Mouse (Mus musculus): ENCODE measurements around the gene Tdrd12. TPM values are rescaled to one million over a fixed set of nuclear protein-coding genes. Genes with fewer than 3 reads are reported as not detected.
A peak's percentile ranks its signal among the peaks of the same experiment; 100 is the strongest.

The Tdrd12 gene
- polyA plus RNA-seq, 1 experiment from 2014 or later = 0.35 TPM

DNA sequence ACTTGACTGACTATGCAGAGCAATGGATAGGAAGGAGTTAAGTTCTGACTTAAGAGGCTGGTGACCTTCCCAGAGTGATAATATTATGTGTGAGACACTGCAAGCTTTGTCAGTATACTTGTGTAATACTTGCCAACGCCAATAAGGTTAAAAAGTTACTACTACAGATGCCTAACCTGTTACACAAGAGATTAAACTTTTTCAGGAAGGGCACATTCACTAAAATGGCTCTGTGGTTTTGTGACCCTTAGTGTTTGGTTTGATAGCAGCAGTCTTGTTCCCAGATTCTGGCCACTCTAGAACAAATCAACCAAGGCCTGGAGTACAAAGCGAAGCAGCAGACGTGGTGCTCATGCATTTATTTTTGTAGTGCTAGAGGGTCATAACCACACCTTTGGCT lies 20.0 kb upstream of the Tdrd12 start:
- peaks cover 5% of the 10 kb centered on the region; the same call in 1 of the 2 replicates for H3K4me1 ChIP-seq (ENCODE audit: control insufficient read depth, insufficient read depth, low read length)
- H3K27ac ChIP-seq (ENCODE audit: low read length) = peak overlapping the region; percentile 59
- no peak overlapping the region for H3K4me2 ChIP-seq (ENCODE audit: low read depth, low read length)
- no peak overlapping the region for H3K9ac ChIP-seq (ENCODE audit: low read length)
- H3K27me3 ChIP-seq (ENCODE audit: control insufficient read depth, insufficient read depth, low read length) = no peaks in the 10 kb centered on the region
- no peaks in the 10 kb centered on the region for H3K9me3 ChIP-seq (replicated peaks; ENCODE audit: control insufficient read depth, low read length)
- no peaks in the 10 kb centered on the region for H3K36me3 ChIP-seq (ENCODE audit: control insufficient read depth, insufficient read depth, low read length)
- ATAC-seq (ENCODE audit: insufficient read depth, low FRiP score) = no peak
- no peak overlapping the region for H3K4me3 ChIP-seq (replicated peaks; ENCODE audit: low read length)
- WGBS = 52% methylated on average over 3 of the region's 3 CpGs

DNA sequence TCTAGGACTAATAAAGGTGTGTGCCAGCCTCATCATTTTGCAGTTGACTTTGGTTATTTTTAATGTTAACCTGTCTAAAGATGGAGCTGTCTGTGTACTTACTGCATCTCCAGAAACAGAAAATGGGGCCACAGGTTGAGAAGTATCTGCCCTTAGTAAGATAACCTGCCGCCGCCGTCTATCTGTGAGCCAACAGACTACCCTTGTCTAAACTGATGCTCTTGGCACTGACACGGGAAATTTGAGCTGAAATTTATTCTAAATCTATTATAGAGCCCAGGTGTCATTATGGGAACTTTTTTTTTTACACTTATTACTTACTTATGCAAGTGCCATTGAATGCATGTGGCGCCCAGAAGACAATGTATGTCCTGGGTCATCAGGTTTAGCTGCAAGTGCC lies 19.4 kb upstream of the Tdrd12 start:
- Histone ChIP-seq H3K27ac (ENCODE audit: low read length) (no peak overlapping the region), H3K36me3 (ENCODE audit: control insufficient read depth, insufficient read depth, low read length) (no peaks in the 10 kb centered on the region), H3K27me3 (ENCODE audit: control insufficient read depth, insufficient read depth, low read length) (no peaks in the 10 kb centered on the region), H3K4me2 (ENCODE audit: low read depth, low read length) (no peak overlapping the region), H3K4me3 (replicated peaks; ENCODE audit: low read length) (no peak overlapping the region), H3K4me1 (ENCODE audit: control insufficient read depth, insufficient read depth, low read length) (peaks cover 5% of the 10 kb centered on the region; the same call in 1 of the 2 replicates), H3K9ac (ENCODE audit: low read length) (no peak overlapping the region), H3K9me3 (replicated peaks; ENCODE audit: control insufficient read depth, low read length) (no peaks in the 10 kb centered on the region)
- no peak for ATAC-seq (ENCODE audit: insufficient read depth, low FRiP score)
- 80% methylated on average over 5 of the region's 5 CpGs for WGBS

DNA sequence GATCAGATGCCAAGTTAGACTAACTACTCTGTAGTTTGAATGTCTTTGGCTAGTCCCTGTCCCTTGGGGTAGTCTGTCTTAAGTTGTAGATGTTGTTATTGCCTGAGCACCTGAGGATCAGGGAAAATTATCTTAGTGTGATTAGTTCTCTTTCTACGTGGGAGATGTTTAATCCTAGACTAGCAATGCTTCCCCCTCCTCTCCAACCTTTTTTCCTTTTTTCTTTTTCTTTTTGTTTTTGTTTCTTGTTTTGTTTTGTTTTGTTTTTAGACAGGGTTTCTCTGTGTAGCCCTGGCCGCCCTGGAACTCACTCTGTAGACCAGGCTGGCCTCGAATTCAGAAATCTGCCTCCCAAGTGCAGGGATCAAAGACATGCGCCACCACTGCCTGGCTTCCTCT lies 18.7 kb upstream of the Tdrd12 start, which contains the start of gene Nudt19:
Gene Nudt19 (minus strand): TSS at position 100 of the 399 bp plus-strand sequence.
- Histone ChIP-seq H3K36me3 (ENCODE audit: control insufficient read depth, insufficient read depth, low read length) (no peaks in the 10 kb centered on the region), H3K4me2 (ENCODE audit: low read depth, low read length) (peak within 1 kb of the TSS; percentile 95), H3K4me3 (replicated peaks; ENCODE audit: low read length) (peak within 1 kb of the TSS; percentile 71), H3K9me3 (replicated peaks; ENCODE audit: control insufficient read depth, low read length) (no peaks in the 10 kb centered on the region), H3K4me1 (ENCODE audit: control insufficient read depth, insufficient read depth, low read length) (peaks cover 5% of the 10 kb centered on the region; the same call in 1 of the 2 replicates), H3K9ac (ENCODE audit: low read length) (peak within 1 kb of the TSS; percentile 94), H3K27ac (ENCODE audit: low read length) (peak within 1 kb of the TSS; percentile 99), H3K27me3 (ENCODE audit: control insufficient read depth, insufficient read depth, low read length) (no peaks in the 10 kb centered on the region)
- ATAC-seq (ENCODE audit: insufficient read depth, low FRiP score) = no peak
- 60% methylated on average over 4 of the region's 4 CpGs for WGBS

DNA sequence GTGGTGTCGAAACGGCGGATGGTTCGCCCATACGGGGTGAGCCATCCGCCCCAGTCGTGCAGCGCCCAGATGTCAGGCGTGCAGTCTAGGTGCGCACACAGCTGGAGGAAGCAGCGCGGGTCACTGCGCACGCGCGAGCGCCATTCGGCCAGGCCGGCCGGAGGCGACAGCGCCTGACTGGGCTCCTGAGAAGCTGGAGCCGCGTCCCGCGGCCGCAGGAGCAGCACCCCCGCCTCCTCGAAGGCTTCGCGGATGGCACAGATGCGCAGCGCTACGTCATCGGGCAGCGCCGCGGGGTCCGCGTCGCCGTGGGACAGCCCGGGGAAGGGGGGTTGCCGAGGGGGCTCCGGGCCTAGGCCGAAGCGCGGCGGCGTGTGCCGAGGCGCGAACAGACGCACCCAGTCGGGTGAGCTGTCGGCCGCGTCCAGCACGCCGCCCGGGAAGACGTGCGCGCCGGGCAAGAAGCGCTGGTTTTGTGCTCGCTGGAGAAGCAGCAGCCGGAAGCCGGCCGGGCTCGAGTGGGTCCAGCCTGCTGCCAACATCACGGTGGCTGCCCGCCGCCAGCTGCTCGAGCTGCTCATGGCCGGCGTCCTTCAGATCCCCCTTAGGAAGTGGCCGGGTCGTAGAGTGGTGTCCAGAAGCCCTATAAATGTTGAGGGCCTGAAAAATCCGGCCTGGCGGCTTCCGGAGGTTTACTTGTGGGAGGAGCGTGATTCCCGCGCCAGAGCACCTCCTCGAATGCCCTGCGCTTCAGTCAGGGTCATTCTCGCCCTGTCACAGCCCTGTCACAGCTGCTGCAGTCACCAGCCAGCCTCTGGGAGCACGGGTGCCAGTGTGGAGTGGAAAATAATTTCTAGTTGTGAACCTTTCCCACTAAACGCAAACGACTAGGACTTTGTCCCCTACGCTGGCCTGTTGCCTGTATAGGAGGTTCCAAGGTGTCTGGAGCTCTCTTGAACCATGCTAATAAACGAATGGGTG lies 18.0 kb upstream of the Tdrd12 start:
- H3K27me3 ChIP-seq (ENCODE audit: control insufficient read depth, insufficient read depth, low read length) = no peaks in the 10 kb centered on the region
- peaks cover 5% of the 10 kb centered on the region; the same call in 1 of the 2 replicates for H3K4me1 ChIP-seq (ENCODE audit: control insufficient read depth, insufficient read depth, low read length)
- peak overlapping the region; percentile 95 for H3K4me2 ChIP-seq (ENCODE audit: low read depth, low read length)
- H3K9me3 ChIP-seq (replicated peaks; ENCODE audit: control insufficient read depth, low read length) = no peaks in the 10 kb centered on the region
- H3K27ac ChIP-seq (ENCODE audit: low read length) = peak overlapping the region; percentile 99
- H3K36me3 ChIP-seq (ENCODE audit: control insufficient read depth, insufficient read depth, low read length) = no peaks in the 10 kb centered on the region
- peak overlapping the region; percentile 71 for H3K4me3 ChIP-seq (replicated peaks; ENCODE audit: low read length)
- peak overlapping the region; percentile 94 for H3K9ac ChIP-seq (ENCODE audit: low read length)
- ATAC-seq (ENCODE audit: insufficient read depth, low FRiP score) = peak; percentile 91
- under 1% methylated on average over 88 of the region's 93 CpGs for WGBS

DNA sequence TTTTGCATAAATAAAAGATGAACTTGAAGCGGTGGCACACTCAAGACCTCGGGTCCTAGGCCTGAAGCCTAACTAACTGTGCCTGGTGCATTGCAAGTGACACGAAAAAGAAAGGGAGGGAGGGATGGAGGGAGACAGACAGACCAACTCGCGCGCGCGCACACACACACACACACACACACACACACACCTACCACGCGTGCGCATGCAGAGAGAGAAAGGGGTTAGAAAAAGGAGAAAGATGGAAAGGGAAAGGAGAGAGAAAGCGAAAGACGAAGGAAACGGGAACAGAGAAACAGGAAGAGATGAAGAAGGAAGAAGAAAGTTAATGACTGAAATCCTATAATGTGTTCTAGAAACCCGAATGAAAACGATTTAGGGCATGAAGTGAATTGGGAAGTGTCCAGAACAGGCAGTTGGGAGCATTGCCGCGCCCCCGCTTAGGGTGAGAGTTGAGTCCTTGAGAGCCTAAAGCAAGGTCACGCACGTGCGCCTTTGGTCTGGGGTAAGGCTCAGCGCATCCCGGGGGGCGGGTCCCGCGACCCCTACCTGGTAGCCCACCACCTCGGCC lies 17.1 kb upstream of the Tdrd12 start:
- peak overlapping the region; percentile 71 for H3K4me3 ChIP-seq (replicated peaks; ENCODE audit: low read length)
- WGBS = 4% methylated on average over 28 of the region's 28 CpGs
- H3K27ac ChIP-seq (ENCODE audit: low read length) = peak overlapping the region; percentile 99
- peak overlapping the region; percentile 95 for H3K4me2 ChIP-seq (ENCODE audit: low read depth, low read length)
- peak overlapping the region; percentile 94 for H3K9ac ChIP-seq (ENCODE audit: low read length)
- peaks cover 6% of the 10 kb centered on the region; the same call in 1 of the 2 replicates for H3K36me3 ChIP-seq (ENCODE audit: control insufficient read depth, insufficient read depth, low read length)
- H3K27me3 ChIP-seq (ENCODE audit: control insufficient read depth, insufficient read depth, low read length) = no peaks in the 10 kb centered on the region
- no peaks in the 10 kb centered on the region for H3K9me3 ChIP-seq (replicated peaks; ENCODE audit: control insufficient read depth, low read length)
- peaks cover 5% of the 10 kb centered on the region; the same call in 1 of the 2 replicates for H3K4me1 ChIP-seq (ENCODE audit: control insufficient read depth, insufficient read depth, low read length)
- ATAC-seq (ENCODE audit: insufficient read depth, low FRiP score) = peak; percentile 37; the same call in 1 of the 2 replicates

DNA sequence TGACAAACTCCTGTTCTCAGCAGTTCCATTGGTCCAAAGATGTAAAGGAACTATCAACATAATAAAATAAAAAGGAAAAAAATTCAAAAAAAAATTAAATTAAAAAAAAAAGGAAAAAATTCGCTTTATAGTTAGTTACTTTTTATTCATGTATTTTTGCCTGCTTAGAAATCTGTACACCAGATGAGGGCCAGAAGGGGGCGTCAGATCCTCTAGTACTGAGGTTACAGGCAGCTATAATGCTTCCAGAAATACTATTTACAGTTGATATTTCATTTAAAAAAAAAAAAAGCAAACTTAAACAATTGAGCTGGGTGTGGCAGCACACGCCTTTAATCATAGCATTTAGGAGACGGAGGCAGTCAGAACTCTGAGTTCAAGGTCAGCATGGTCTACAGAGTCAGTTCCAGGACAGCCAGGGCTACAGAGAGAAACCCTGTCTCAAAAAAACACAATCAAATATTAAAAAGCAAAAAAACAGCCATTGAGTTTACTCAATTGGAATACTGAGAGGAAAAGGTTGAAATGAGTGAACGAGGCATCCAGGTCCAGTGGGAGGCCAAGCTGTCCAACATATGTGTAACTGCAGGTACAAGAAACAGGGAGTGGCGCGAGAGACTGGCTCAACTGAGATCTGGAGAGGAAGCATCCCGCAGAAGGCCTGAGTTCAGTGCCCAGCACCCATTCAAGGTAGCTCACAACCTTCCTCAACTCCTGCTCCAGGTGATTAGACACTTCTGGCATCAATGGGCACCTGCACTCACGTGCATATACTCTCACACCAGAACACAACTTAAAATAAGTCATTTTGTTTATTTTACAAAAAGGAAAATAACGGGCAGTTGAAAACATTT lies 16.4 kb upstream of the Tdrd12 start:
- Histone ChIP-seq H3K36me3 (ENCODE audit: control insufficient read depth, insufficient read depth, low read length) (peaks cover 10% of the 10 kb centered on the region; the same call in 1 of the 2 replicates), H3K27me3 (ENCODE audit: control insufficient read depth, insufficient read depth, low read length) (no peaks in the 10 kb centered on the region), H3K27ac (ENCODE audit: low read length) (no peak overlapping the region), H3K4me1 (ENCODE audit: control insufficient read depth, insufficient read depth, low read length) (peaks cover 5% of the 10 kb centered on the region; the same call in 1 of the 2 replicates), H3K9ac (ENCODE audit: low read length) (peak overlapping the region; percentile 94), H3K4me3 (replicated peaks; ENCODE audit: low read length) (peak overlapping the region; percentile 71), H3K9me3 (replicated peaks; ENCODE audit: control insufficient read depth, low read length) (no peaks in the 10 kb centered on the region), H3K4me2 (ENCODE audit: low read depth, low read length) (peak overlapping the region; percentile 95)
- 52% methylated on average over 10 of the region's 10 CpGs for WGBS
- no peak for ATAC-seq (ENCODE audit: insufficient read depth, low FRiP score)

DNA sequence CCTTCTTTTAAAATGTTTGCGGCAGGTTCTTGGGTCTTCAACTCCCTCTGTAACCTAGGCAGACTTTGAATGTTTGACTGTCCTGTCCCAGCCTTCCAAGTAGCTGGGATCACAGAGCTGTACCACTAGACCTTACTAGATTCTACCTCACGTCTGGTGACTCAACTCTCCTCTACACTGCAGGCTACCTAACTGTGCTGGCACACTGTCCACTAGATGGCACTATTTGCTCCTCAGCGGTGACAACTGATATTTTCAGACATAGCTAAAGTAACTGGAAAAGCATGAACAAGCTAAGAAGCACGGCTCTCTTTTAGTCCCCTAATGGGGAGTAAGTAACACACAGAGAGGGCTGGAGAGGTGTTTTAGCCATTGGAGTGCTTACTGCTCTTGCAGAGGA lies 8.3 kb upstream of the Tdrd12 start:
- 30% methylated on average over 4 of the region's 4 CpGs for WGBS
- no peak overlapping the region for H3K4me3 ChIP-seq (replicated peaks; ENCODE audit: low read length)
- H3K9me3 ChIP-seq (replicated peaks; ENCODE audit: control insufficient read depth, low read length) = no peaks in the 10 kb centered on the region
- H3K27ac ChIP-seq (ENCODE audit: low read length) = no peak overlapping the region
- no peak for ATAC-seq (ENCODE audit: insufficient read depth, low FRiP score)
- H3K4me2 ChIP-seq (ENCODE audit: low read depth, low read length) = no peak overlapping the region
- H3K4me1 ChIP-seq (ENCODE audit: control insufficient read depth, insufficient read depth, low read length) = no peaks in the 10 kb centered on the region
- peaks cover 10% of the 10 kb centered on the region; the same call in 1 of the 2 replicates for H3K36me3 ChIP-seq (ENCODE audit: control insufficient read depth, insufficient read depth, low read length)
- no peak overlapping the region for H3K9ac ChIP-seq (ENCODE audit: low read length)
- no peaks in the 10 kb centered on the region for H3K27me3 ChIP-seq (ENCODE audit: control insufficient read depth, insufficient read depth, low read length)

DNA sequence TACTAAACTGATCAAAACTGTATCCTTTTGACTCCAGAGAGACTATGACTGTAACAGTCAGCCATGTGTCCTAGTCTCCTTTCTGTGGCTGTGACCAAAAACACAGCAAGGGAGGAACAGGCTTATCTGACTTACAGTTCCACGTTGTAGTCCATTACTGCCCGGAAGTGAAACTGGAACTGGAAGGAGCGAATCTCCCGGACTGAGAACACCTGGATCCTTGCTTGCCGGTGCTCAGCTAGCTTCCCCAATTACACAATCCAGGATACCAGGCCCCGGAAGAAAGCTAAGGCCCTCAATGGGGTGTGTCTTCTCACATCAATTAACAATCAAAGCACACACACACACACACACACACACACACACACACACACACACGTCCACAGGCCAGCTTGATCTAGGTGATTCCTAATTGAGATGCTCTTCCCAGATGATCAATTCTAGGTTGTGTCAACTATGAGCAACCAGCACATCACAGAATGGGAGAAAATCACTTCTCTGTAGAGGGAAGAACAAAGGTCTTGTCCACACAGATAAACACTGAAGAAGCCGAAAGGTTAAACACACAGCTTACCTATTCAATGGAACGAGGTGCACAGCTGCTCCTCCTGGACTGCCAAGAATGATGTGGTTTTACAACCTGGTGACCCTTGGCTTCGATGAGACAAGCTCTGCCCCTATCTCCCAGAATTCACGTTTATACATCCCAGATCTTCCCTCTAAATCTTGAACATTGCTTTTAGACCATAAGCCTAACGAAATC lies 1.6 kb downstream of the Tdrd12 start:
- 40% methylated on average over 12 of the region's 12 CpGs for WGBS
- Histone ChIP-seq H3K4me1 (ENCODE audit: control insufficient read depth, insufficient read depth, low read length) (no peaks in the 10 kb centered on the region), H3K4me2 (ENCODE audit: low read depth, low read length) (no peak overlapping the region), H3K27me3 (ENCODE audit: control insufficient read depth, insufficient read depth, low read length) (no peaks in the 10 kb centered on the region), H3K27ac (ENCODE audit: low read length) (no peak overlapping the region), H3K36me3 (ENCODE audit: control insufficient read depth, insufficient read depth, low read length) (no peaks in the 10 kb centered on the region), H3K9ac (ENCODE audit: low read length) (no peak overlapping the region), H3K4me3 (replicated peaks; ENCODE audit: low read length) (no peak overlapping the region), H3K9me3 (replicated peaks; ENCODE audit: control insufficient read depth, low read length) (no peaks in the 10 kb centered on the region)
- no peak for ATAC-seq (ENCODE audit: insufficient read depth, low FRiP score)

All from stomach, embryonic 16.5 days (tissue).